Mouse (Mus musculus) intestine, postnatal 0 days (tissue): ENCODE measurements around the gene Tceal3. TPM values are rescaled to one million over a fixed set of nuclear protein-coding genes. Genes with fewer than 3 reads are reported as not detected.
"Not testable (repeated sequence)": the region's sequence is repeated elsewhere in the genome, so short reads cannot be mapped to it uniquely, and the experiment has no call there.

Source experiments
- ATAC-seq: fragments of 200-750 bp; cut with Nextera tagmentation; 2 replicates; pipeline ENCODE4 v1.8.0; 2017; ENCODE audit warnings: mild to moderate bottlenecking, moderate TSS enrichment, moderate library complexity
- H3K27ac ChIP-seq: fragments of 300-500 bp; sonication (generic); 2 replicates; pipeline ENCODE4 v1.5.1; 2014; ENCODE audit warnings: mild to moderate bottlenecking, low read depth, low read length, moderate library complexity
- H3K27me3 ChIP-seq: fragments of 300-500 bp; sonication (generic); replicated peaks from 2 replicates; pipeline ENCODE4 v1.6.1; 2014; ENCODE audit warnings: low read length, mixed read lengths; ENCODE audit not compliant: control insufficient read depth, insufficient read depth
- H3K36me3 ChIP-seq: fragments of 300-500 bp; sonication (generic); 2 replicates; pipeline ENCODE4 v1.6.1; 2014; ENCODE audit warnings: mild to moderate bottlenecking, moderate library complexity; ENCODE audit not compliant: control insufficient read depth, insufficient read depth
- H3K4me1 ChIP-seq: fragments of 300-500 bp; sonication (generic); replicated peaks from 2 replicates; pipeline ENCODE4 v1.6.1; 2014; ENCODE audit warnings: antibody characterized with exemption, low read length, mixed read lengths; ENCODE audit not compliant: control insufficient read depth, insufficient read depth
- H3K4me2 ChIP-seq: fragments of 300-500 bp; sonication (generic); replicated peaks from 2 replicates; pipeline ENCODE4 v1.6.1; 2014; ENCODE audit warnings: low read depth, mild to moderate bottlenecking, moderate library complexity
- H3K4me3 ChIP-seq: fragments of 300-500 bp; sonication (generic); 2 replicates; pipeline ENCODE4 v1.5.1; 2014; ENCODE audit warnings: low read depth, low read length
- H3K9ac ChIP-seq: fragments of 300-500 bp; sonication (generic); 2 replicates; pipeline ENCODE4 v1.6.1; 2014; ENCODE audit warnings: mild to moderate bottlenecking, low read depth, low read length
- H3K9me3 ChIP-seq: fragments of 300-500 bp; sonication (generic); 2 replicates; pipeline ENCODE4 v1.6.1; 2016; ENCODE audit warnings: mixed run types; ENCODE audit not compliant: control insufficient read depth
- CTCF ChIP-seq: sonication (generic); IDR thresholded peaks from 2 replicates; pipeline ENCODE4 v1.5.1; 2016; ENCODE audit warnings: low read depth, mild to moderate bottlenecking, control low read depth, antibody characterized with exemption, moderate library complexity
- WGBS: fragments of 180-500 bp; shearing (Covaris S2); extraction: QIAGEN DNeasy Blood & Tissue Kit; methylation state at CpG from one replicate; pipeline ENCODE4 v1.1.7; 2014; 5-methylcytosine and 5-hydroxymethylcytosine counted together
- polyA plus RNA-seq: library from polyadenylated mRNA; unstranded; fragments of >200 nt; fragmentation: Nextera tagmentation; extraction: Ambion mirVana; gene quantifications from 2 replicates; pipeline ENCODE4 v1.2.1, GENCODE M21; 2015

Tceal3 gene
- polyA plus RNA-seq, 1 experiment from 2014 or later: 4.6 TPM

- Histone ChIP-seq H3K4me2 (no peak overlapping the region), H3K36me3 (no peaks in the 10 kb centered on the region), H3K9me3 (no peaks in the 10 kb centered on the region), H3K9ac (no peak overlapping the region), H3K4me1 (no peaks in the 10 kb centered on the region), H3K27ac (no peak overlapping the region), H3K27me3 (no peaks in the 10 kb centered on the region), H3K4me3 (no peak overlapping the region)
- no peak for ATAC-seq
- WGBS: 78% methylated on average over 4 of the region's 4 CpGs
- TF ChIP-seq CTCF: no peak
Observed at GRCm38 (mm10) chrX:136606951-136607350, 16.3 kb downstream of the Tceal3 start.

- WGBS: 79% methylated on average over 3 of the region's 3 CpGs
- Histone ChIP-seq H3K9me3 (no peaks in the 10 kb centered on the region), H3K27ac (no peak overlapping the region), H3K4me1 (no peaks in the 10 kb centered on the region), H3K4me3 (no peak overlapping the region), H3K9ac (no peak overlapping the region), H3K36me3 (no peaks in the 10 kb centered on the region), H3K27me3 (no peaks in the 10 kb centered on the region), H3K4me2 (no peak overlapping the region)
- ATAC-seq: no peak
- no peak for TF ChIP-seq CTCF
Observed at GRCm38 (mm10) chrX:136607395-136607794, 16.8 kb downstream of the Tceal3 start.

GRCm38 (mm10) chrX:136611346-136611745 is 20.7 kb downstream of the Tceal3 start:
- ATAC-seq: no peak
- WGBS: 56% methylated on average over 3 of the region's 3 CpGs

GRCm38 (mm10) chrX:136615889-136616288 is 25.2 kb downstream of the Tceal3 start:
- not testable (repeated sequence) for H3K27me3 ChIP-seq, ATAC-seq, H3K36me3 ChIP-seq, H3K9me3 ChIP-seq, H3K9ac ChIP-seq, H3K27ac ChIP-seq, H3K4me3 ChIP-seq, H3K4me2 ChIP-seq, H3K4me1 ChIP-seq
- WGBS: 44% methylated on average over 3 of the region's 3 CpGs

More at GRCm38 (mm10) chrX:136611346-136611745, 20.7 kb downstream of the Tceal3 start:
- no peaks in the 10 kb centered on the region for H3K9me3 ChIP-seq
- no peaks in the 10 kb centered on the region for H3K27me3 ChIP-seq
- H3K27ac ChIP-seq: no peak overlapping the region
- TF ChIP-seq CTCF: no peak
- no peak overlapping the region for H3K4me2 ChIP-seq
- no peak overlapping the region for H3K9ac ChIP-seq
- H3K36me3 ChIP-seq: no peaks in the 10 kb centered on the region
- no peak overlapping the region for H3K4me3 ChIP-seq
- no peaks in the 10 kb centered on the region for H3K4me1 ChIP-seq

GRCm38 (mm10) chrX:136624905-136625569 is 34.4 kb downstream of the Tceal3 start:
- Histone ChIP-seq H3K27ac (no peak overlapping the region), H3K4me1 (no peaks in the 10 kb centered on the region), H3K36me3 (no peaks in the 10 kb centered on the region), H3K27me3 (no peaks in the 10 kb centered on the region), H3K9ac (no peak overlapping the region), H3K9me3 (no peaks in the 10 kb centered on the region), H3K4me2 (no peak overlapping the region), H3K4me3 (no peak overlapping the region)
- WGBS: 54% methylated on average over 9 of the region's 9 CpGs
- no peak for ATAC-seq
- peak; percentile 64 for TF ChIP-seq CTCF

GRCm38 (mm10) chrX:136625959-136626358 is 35.3 kb downstream of the Tceal3 start:
- H3K4me1 ChIP-seq: no peaks in the 10 kb centered on the region
- no peaks in the 10 kb centered on the region for H3K27me3 ChIP-seq
- H3K4me2 ChIP-seq: no peak overlapping the region
- TF ChIP-seq CTCF: no peak
- no peak overlapping the region for H3K9ac ChIP-seq
- H3K36me3 ChIP-seq: no peaks in the 10 kb centered on the region
- no peak for ATAC-seq
- no peak overlapping the region for H3K27ac ChIP-seq
- H3K9me3 ChIP-seq: no peaks in the 10 kb centered on the region
- no peak overlapping the region for H3K4me3 ChIP-seq
- 61% methylated on average over 4 of the region's 4 CpGs for WGBS

GRCm38 (mm10) chrX:136635116-136635515 is 44.5 kb downstream of the Tceal3 start:
- H3K9me3 ChIP-seq: no peaks in the 10 kb centered on the region
- WGBS: 71% methylated on average over 4 of the region's 4 CpGs
- no peak overlapping the region for H3K4me3 ChIP-seq
- no peaks in the 10 kb centered on the region for H3K27me3 ChIP-seq
- TF ChIP-seq CTCF: no peak
- no peaks in the 10 kb centered on the region for H3K4me1 ChIP-seq
- H3K36me3 ChIP-seq: no peaks in the 10 kb centered on the region
- H3K9ac ChIP-seq: no peak overlapping the region
- ATAC-seq: no peak
- no peak overlapping the region for H3K4me2 ChIP-seq
- H3K27ac ChIP-seq: no peak overlapping the region
